Mouse (Mus musculus) embryonic facial prominence, embryonic 13.5 days (tissue): ENCODE results near the gene Rabep2. TPM values are rescaled to one million over a fixed set of nuclear protein-coding genes. Genes with fewer than 3 reads are reported as not detected.
A peak's percentile ranks its signal among the peaks of the same experiment; 100 is the strongest.

Source experiments
- ATAC-seq: fragments of 200-750 bp; cut with Nextera tagmentation; 2 replicates; pipeline ENCODE4 v1.8.0; 2017; ENCODE audit warnings: low read depth; ENCODE audit not compliant: insufficient number of reproducible peaks, insufficient read depth, low FRiP score, low TSS enrichment
- H3K27ac ChIP-seq: fragments of 300-500 bp; sonication (generic); 2 replicates; pipeline ENCODE4 v1.5.1; 2015; ENCODE audit warnings: moderate library complexity, mild to moderate bottlenecking, inconsistent platforms
- H3K27me3 ChIP-seq: fragments of 300-500 bp; sonication (generic); 2 replicates; pipeline ENCODE4 v1.6.1; 2015; ENCODE audit warnings: mild to moderate bottlenecking, inconsistent platforms
- H3K36me3 ChIP-seq: fragments of 300-500 bp; sonication (generic); 2 replicates; pipeline ENCODE4 v1.6.1; 2015; ENCODE audit warnings: mild to moderate bottlenecking, inconsistent platforms
- H3K4me1 ChIP-seq: fragments of 300-500 bp; sonication (generic); 2 replicates; pipeline ENCODE4 v1.6.1; 2015; ENCODE audit warnings: inconsistent platforms
- H3K4me2 ChIP-seq: fragments of 300-500 bp; sonication (generic); 2 replicates; pipeline ENCODE4 v1.6.1; 2015; ENCODE audit warnings: moderate library complexity, mild to moderate bottlenecking, inconsistent platforms
- H3K4me3 ChIP-seq: fragments of 300-500 bp; sonication (generic); 2 replicates; pipeline ENCODE4 v1.5.1; 2015; ENCODE audit warnings: mild to moderate bottlenecking, inconsistent platforms
- H3K9ac ChIP-seq: fragments of 300-500 bp; sonication (generic); 2 replicates; pipeline ENCODE4 v1.6.1; 2015; ENCODE audit warnings: mild to moderate bottlenecking, inconsistent platforms
- H3K9me3 ChIP-seq: fragments of 300-500 bp; sonication (generic); 2 replicates; pipeline ENCODE4 v1.6.1; 2016; ENCODE audit warnings: inconsistent platforms
- WGBS: fragments of 180-500 bp; shearing (Covaris S2); methylation state at CpG from one replicate; pipeline ENCODE4 v1.1.7; 2015; ENCODE audit warnings: mixed read lengths; 5-methylcytosine and 5-hydroxymethylcytosine counted together
- polyA plus RNA-seq: library from polyadenylated mRNA; unstranded; fragments of >200 nt; fragmentation: Nextera tagmentation; extraction: Ambion mirVana; gene quantifications from 2 replicates; pipeline ENCODE4 v1.2.1, GENCODE M21; 2015

Gene Rabep2
- polyA plus RNA-seq, 1 experiment from 2014 or later: 34.0 TPM

DNA sequence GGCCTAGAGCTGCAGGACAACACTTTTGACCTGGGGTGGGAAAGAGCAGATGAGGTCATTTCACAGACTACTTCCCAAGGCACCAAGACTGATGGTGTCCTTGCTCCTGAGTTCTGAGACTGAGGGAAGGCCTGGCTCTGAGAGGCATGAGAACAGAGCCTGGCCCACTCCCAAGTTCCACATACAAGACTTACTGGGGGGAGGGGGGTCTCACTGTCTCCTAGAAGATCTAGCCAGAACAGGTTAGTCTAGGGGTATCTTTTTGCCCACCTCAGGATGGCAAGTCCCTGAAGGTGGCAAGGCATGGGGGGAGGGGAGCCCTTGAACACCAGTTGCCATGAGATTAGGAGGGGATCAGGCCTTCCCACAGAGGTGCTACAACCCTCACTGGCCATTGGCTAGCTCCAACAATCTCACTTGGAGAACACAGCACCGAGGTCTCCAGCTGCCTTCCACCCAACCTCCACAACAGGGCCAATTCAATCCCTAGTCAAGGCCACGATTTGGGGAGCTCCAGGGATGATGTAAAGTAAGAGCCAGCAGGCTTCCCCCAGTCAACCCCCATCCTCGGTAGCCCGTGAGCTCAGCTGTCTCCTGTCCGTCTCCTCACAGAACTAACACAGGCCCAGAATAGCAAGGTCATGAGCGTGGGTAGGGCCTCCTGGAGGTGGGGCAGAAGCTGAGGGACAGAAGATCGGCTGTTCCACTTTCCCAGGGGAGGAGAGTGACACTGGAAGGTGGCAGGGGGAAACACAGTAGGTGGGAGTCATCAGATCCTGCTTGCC is 36.9 kb downstream of the Rabep2 start:
- Histone ChIP-seq H3K27me3 (no peaks in the 10 kb centered on the region), H3K27ac (peak overlapping the region; percentile 28; the same call in 1 of the 2 replicates), H3K36me3 (peaks cover 43% of the 10 kb centered on the region), H3K4me3 (no peak overlapping the region), H3K9ac (0 out of 2 replicates have a peak overlapping the region, but pooled peaks have one; percentile 27), H3K9me3 (no peaks in the 10 kb centered on the region), H3K4me1 (peaks cover 36% of the 10 kb centered on the region), H3K4me2 (no peak overlapping the region)
- ATAC-seq: no peak
- WGBS: 65% methylated on average over 7 of the region's 7 CpGs

DNA sequence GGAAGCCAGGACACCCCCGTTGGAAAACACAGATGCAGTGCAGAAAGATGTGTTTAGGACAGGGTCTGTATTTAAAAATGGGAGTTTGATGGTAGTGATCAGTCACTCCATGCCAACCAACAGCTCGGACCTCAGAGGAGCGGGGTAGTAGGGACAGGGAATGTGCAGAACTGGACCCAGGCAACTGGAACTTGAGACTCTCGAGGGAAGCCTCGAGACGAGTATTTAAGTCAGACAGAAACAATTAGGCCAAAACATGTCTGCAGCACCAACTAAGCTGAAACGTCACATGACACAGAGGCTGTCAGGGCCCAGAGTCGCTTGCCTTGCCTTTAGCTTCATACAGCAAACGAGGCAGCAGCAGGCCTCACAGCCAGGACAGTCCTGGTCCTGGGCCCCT is 37.6 kb downstream of the Rabep2 start:
- no peak overlapping the region for H3K4me3 ChIP-seq
- no peak for ATAC-seq
- H3K4me2 ChIP-seq: no peak overlapping the region
- H3K4me1 ChIP-seq: peaks cover 30% of the 10 kb centered on the region
- H3K27me3 ChIP-seq: no peaks in the 10 kb centered on the region
- WGBS: 55% methylated on average over 9 of the region's 9 CpGs
- H3K9me3 ChIP-seq: no peaks in the 10 kb centered on the region
- no peak overlapping the region for H3K27ac ChIP-seq
- H3K36me3 ChIP-seq: peaks cover 49% of the 10 kb centered on the region
- 0 out of 2 replicates have a peak overlapping the region, but pooled peaks have one; percentile 11 for H3K9ac ChIP-seq

DNA sequence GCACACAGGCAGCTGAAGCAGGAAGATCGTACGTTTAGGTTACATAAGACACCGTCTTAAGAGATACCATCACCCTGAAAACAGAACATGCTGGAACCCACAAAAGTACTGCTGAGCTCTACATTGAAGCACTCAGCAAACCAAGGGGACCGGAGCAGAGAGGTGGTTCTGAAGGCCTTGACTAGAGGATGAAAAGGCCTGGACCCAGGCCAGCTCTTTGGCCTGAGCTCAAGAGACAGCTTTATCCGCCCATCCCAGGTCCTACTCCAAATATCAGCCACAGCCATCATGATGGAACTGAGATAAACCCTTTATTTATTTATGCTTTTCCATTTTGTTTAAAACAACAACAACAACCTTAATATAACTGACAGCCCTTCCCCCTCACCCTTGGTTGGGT is 38.1 kb downstream of the Rabep2 start:
- no peak overlapping the region for H3K4me3 ChIP-seq
- WGBS: 94% methylated on average over 5 of the region's 5 CpGs
- no peak overlapping the region for H3K9ac ChIP-seq
- peaks cover 25% of the 10 kb centered on the region for H3K4me1 ChIP-seq
- peaks cover 55% of the 10 kb centered on the region for H3K36me3 ChIP-seq
- ATAC-seq: no peak
- H3K27me3 ChIP-seq: no peaks in the 10 kb centered on the region
- H3K9me3 ChIP-seq: no peaks in the 10 kb centered on the region
- no peak overlapping the region for H3K4me2 ChIP-seq
- no peak overlapping the region for H3K27ac ChIP-seq

DNA sequence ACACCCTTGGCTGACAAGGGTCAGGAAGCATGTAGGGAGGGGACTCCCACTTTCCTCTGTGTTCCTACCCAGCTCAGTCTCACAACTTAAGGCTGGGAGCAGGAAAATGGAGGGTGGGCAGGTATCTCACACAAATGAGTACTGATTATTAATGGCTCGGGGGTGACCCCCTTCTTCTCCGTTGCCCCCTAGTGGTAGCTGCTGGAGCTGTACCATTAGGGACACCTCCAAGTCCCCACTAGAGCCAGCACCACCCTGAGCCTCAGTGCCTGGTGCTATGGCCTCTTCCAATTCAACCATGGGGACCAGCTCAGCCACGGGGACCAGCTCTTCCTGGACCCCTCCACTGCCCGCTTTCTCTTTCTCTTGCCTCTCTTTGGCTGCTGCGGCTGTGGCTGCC is 38.7 kb downstream of the Rabep2 start:
- Histone ChIP-seq H3K27ac (no peak overlapping the region), H3K4me1 (peaks cover 20% of the 10 kb centered on the region), H3K4me3 (no peak overlapping the region), H3K4me2 (no peak overlapping the region), H3K9ac (no peak overlapping the region), H3K36me3 (peaks cover 60% of the 10 kb centered on the region), H3K9me3 (no peaks in the 10 kb centered on the region), H3K27me3 (no peaks in the 10 kb centered on the region)
- ATAC-seq: no peak
- WGBS: 61% methylated on average over 5 of the region's 5 CpGs

GRCm38 (mm10) chr7:126467834-126468627 is 39.5 kb downstream of the Rabep2 start:
- Histone ChIP-seq H3K36me3 (peaks cover 67% of the 10 kb centered on the region), H3K4me3 (no peak overlapping the region)
- no peak for ATAC-seq

GRCm38 (mm10) chr7:126470077-126470476 is 41.5 kb downstream of the Rabep2 start:
- 0 out of 2 replicates have a peak overlapping the region, but pooled peaks have one; percentile 23 for H3K9ac ChIP-seq
- H3K4me2 ChIP-seq: no peak overlapping the region
- H3K4me1 ChIP-seq: peaks cover 15% of the 10 kb centered on the region
- H3K27me3 ChIP-seq: no peaks in the 10 kb centered on the region
- H3K36me3 ChIP-seq: peaks cover 67% of the 10 kb centered on the region
- no peak for ATAC-seq
- H3K9me3 ChIP-seq: no peaks in the 10 kb centered on the region
- WGBS: 75% methylated on average over 6 of the region's 6 CpGs
- no peak overlapping the region for H3K4me3 ChIP-seq
- H3K27ac ChIP-seq: no peak overlapping the region

More at GRCm38 (mm10) chr7:126467834-126468627, 39.5 kb downstream of the Rabep2 start:
- Histone ChIP-seq H3K27ac (no peak overlapping the region), H3K4me1 (peaks cover 16% of the 10 kb centered on the region), H3K9ac (no peak overlapping the region), H3K4me2 (no peak overlapping the region), H3K27me3 (no peaks in the 10 kb centered on the region), H3K9me3 (no peaks in the 10 kb centered on the region)
- WGBS: 91% methylated on average over 18 of the region's 18 CpGs

- Histone ChIP-seq H3K4me2 (no peak overlapping the region), H3K4me1 (peaks cover 17% of the 10 kb centered on the region), H3K36me3 (peaks cover 64% of the 10 kb centered on the region), H3K4me3 (no peak overlapping the region), H3K27ac (no peak overlapping the region), H3K9me3 (no peaks in the 10 kb centered on the region), H3K27me3 (no peaks in the 10 kb centered on the region), H3K9ac (0 out of 2 replicates have a peak overlapping the region, but pooled peaks have one; percentile 52)
- WGBS: 92% methylated on average over 5 of the region's 5 CpGs
- no peak for ATAC-seq
Observed at GRCm38 (mm10) chr7:126471361-126471760, 42.8 kb downstream of the Rabep2 start.

- ATAC-seq: no peak
- Histone ChIP-seq H3K9ac (0 out of 2 replicates have a peak overlapping the region, but pooled peaks have one; percentile 16), H3K4me2 (no peak overlapping the region), H3K27me3 (no peaks in the 10 kb centered on the region), H3K27ac (no peak overlapping the region), H3K9me3 (no peaks in the 10 kb centered on the region), H3K4me3 (no peak overlapping the region), H3K36me3 (peaks cover 59% of the 10 kb centered on the region), H3K4me1 (peaks cover 17% of the 10 kb centered on the region)
- WGBS: 90% methylated on average over 4 of the region's 4 CpGs
Observed at GRCm38 (mm10) chr7:126471853-126472252, 43.3 kb downstream of the Rabep2 start.

DNA sequence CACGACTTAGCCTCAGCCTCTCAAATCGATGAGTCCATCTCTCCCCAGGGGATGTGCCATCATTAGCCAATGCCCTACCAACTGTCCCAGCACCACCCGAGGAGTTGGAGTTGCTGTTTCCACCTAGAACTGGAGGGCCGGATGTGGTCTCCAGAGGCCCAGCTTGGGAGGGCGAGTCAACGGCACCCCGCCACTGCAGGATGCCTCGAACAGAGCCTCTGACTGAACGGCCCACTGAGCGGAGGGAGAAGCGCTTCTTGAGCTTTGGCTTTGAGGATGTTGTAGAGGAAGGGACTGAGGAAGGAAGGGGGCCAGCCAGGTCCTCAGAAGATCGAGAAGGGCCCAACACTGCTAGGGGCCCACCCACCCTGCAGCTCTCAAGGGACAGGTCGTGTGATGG is 43.7 kb downstream of the Rabep2 start:
- Histone ChIP-seq H3K4me2 (no peak overlapping the region), H3K9ac (0 out of 2 replicates have a peak overlapping the region, but pooled peaks have one; percentile 16), H3K27ac (no peak overlapping the region), H3K4me3 (no peak overlapping the region), H3K36me3 (peaks cover 55% of the 10 kb centered on the region), H3K9me3 (no peaks in the 10 kb centered on the region), H3K27me3 (no peaks in the 10 kb centered on the region), H3K4me1 (peaks cover 17% of the 10 kb centered on the region)
- WGBS: 86% methylated on average over 13 of the region's 13 CpGs
- ATAC-seq: no peak

- WGBS: 94% methylated on average over 16 of the region's 16 CpGs
- H3K9ac ChIP-seq: peak overlapping the region; percentile 96; the same call in 1 of the 2 replicates
- H3K36me3 ChIP-seq: peaks cover 51% of the 10 kb centered on the region
Observed at GRCm38 (mm10) chr7:126472713-126473112, 44.2 kb downstream of the Rabep2 start.

DNA sequence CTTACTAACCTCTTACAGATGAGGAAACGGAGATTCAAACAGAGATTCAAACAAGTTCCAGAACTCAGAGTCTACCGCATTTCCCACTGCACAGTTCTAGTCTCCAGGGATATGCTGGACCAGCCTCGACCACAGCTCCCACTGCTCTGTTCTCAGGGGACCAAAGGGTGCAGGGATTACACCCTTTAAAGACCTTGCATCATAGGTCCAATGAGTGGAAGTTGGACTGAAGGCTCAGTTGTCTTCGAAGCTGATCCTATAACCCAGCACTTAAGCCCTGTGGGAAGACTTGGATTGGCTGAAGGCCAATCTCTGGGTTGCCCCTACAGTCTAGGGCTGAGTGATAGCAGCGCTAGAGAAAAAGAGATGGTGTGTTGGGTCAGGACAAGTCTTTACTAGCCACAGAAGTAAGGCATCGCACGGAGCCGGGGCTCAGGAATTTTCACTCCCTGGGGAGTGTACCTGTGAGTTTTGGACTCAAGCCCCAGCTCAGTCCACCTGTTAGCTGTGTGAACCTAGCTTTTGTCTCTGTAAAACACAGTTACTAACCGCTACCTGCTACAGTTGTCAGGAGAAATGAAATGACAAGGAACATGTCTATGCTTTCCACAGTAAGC is 45.0 kb downstream of the Rabep2 start:
- ATAC-seq: no peak
- WGBS: 76% methylated on average over 9 of the region's 9 CpGs
- Histone ChIP-seq H3K27me3 (no peaks in the 10 kb centered on the region), H3K36me3 (peaks cover 42% of the 10 kb centered on the region), H3K27ac (0 out of 2 replicates have a peak overlapping the region, but pooled peaks have one; percentile 12), H3K4me1 (peaks cover 17% of the 10 kb centered on the region), H3K4me3 (peak overlapping the region; percentile 86), H3K9me3 (no peaks in the 10 kb centered on the region), H3K9ac (peak overlapping the region; percentile 96), H3K4me2 (peak overlapping the region; percentile 90)

More at GRCm38 (mm10) chr7:126472713-126473112, 44.2 kb downstream of the Rabep2 start:
- H3K4me1 ChIP-seq: peaks cover 17% of the 10 kb centered on the region
- no peak overlapping the region for H3K4me3 ChIP-seq
- H3K27me3 ChIP-seq: no peaks in the 10 kb centered on the region
- H3K27ac ChIP-seq: no peak overlapping the region
- H3K4me2 ChIP-seq: no peak overlapping the region
- no peak for ATAC-seq
- H3K9me3 ChIP-seq: no peaks in the 10 kb centered on the region
